Mouse (Mus musculus) bone marrow, adult 2 months (tissue): ENCODE measurements at regions not wholly inside any gene's neighbourhood (a gene's known extent, or its start where the extent isn't known, plus 50 kb on each side); places are given as distances from the start of the nearest gene placed in this dataset.

Experiments used
- CTCF ChIP-seq: fragments of 200-500 bp; IDR thresholded peaks from 2 replicates; pipeline ENCODE4 v1.5.1; 2011; ENCODE audit warnings: low read length, control low read depth; ENCODE audit not compliant: control insufficient read depth, insufficient read depth
- POLR2A ChIP-seq: fragments of 200-500 bp; IDR thresholded peaks from 2 replicates; pipeline ENCODE4 v1.6.1; 2011; ENCODE audit warnings: low read depth, mild to moderate bottlenecking, control low read depth, low read length, borderline replicate concordance; ENCODE audit not compliant: control insufficient read depth

- no peak for TF ChIP-seq POLR2A
- peak; percentile 96 for TF ChIP-seq CTCF
These were observed 57.3 kb upstream of the Sv2b start for GRCm38 (mm10) chr7:75366285-75366882.
